In the genomic region with DNA sequence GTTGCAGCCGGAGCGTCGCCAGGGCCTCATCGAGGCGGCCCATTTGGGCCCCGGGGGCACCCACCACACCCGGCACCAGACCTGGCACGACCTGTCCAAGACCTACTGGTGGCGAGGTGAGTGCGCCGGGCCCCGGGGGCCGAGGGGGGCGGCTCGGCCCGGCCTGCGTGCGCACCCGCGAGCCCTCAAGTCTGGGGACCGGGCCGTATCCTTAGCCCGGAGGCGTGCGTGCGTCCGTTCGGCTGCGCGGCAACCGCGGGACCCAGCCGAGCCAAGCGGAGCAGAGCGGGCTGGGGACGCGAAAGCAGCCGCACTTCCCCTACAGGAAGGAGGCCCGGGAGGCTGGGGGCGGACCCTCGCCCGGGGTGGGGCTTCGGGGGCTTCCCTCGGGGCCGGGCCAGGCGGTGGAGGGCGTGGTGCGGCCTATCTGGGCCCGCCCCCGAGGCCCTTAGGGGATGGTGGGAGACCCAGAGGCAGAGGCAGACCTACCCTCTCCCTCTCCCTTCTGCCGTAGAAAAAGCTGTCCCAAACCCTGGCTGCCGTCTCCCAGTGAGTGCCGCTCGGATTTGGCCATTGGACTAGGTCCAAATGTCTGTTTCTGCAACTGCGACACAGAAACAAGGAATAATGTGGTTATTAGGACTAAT, we compare ENCODE assay signal across 8 mouse cellular contexts. TPM values are rescaled to one million over a fixed set of nuclear protein-coding genes. Genes with fewer than 3 reads are reported as not detected.
DNase-seq lines count a peak whose midpoint lies in the region; ATAC-seq and TF ChIP-seq lines count a peak whose summit lies in the region.

No protein-coding gene starts in this region.

- H3K4me3 ChIP-seq in MEL (ENCODE audit: control insufficient read depth in 1 of 2, insufficient read depth in 1 of 2, low read depth in 2 of 2, low read length in 2 of 2), result peak overlapping the region; percentile 67 to 71
- H3K4me3 ChIP-seq in cerebellum, adult 2 months (replicated peaks; ENCODE audit: insufficient read depth, low read depth, low read length), result peak overlapping the region; percentile 73
- H3K4me3 ChIP-seq in lung, embryonic 16.5 days (ENCODE audit: low read length), result peak overlapping the region; percentile 84

- TF ChIP-seq POLR2A in MEL (IDR thresholded peaks at IDR 0.05; ENCODE audit: control insufficient read depth in 1 of 2, insufficient read depth in 1 of 2, low read depth in 1 of 2, low read length in 2 of 2, poor library complexity in 1 of 2), result peak; percentile 10 to 29; a peak in 1 of 4 replicates
- peak; percentile 24; the same call in 1 of the 2 replicates for TF ChIP-seq POLR2A in cerebellum, adult 2 months (IDR thresholded peaks at IDR 0.05; ENCODE audit: borderline replicate concordance, insufficient read depth, low read length)

- H3K27ac ChIP-seq in MEL (ENCODE audit: control insufficient read depth, low read depth, low read length), result peak overlapping the region; percentile 48
- H3K27ac ChIP-seq in cerebellum, adult 2 months (ENCODE audit: insufficient read depth, low read length), result peak overlapping the region; percentile 84
- peak overlapping the region; percentile 91 for H3K27ac ChIP-seq in lung, embryonic 16.5 days (ENCODE audit: low read length)

- peak overlapping the region; percentile 77 for H3K9ac ChIP-seq in MEL (ENCODE audit: control insufficient read depth, low read depth, low read length, poor library complexity, severe bottlenecking)
- H3K9ac ChIP-seq in lung, embryonic 16.5 days (ENCODE audit: low read length), result peak overlapping the region; percentile 97

- no peak for TF ChIP-seq CTCF in MEL (IDR thresholded peaks at IDR 0.05 in 2 of 3, conservative IDR thresholded peaks at IDR 0.05 in 1 of 3; ENCODE audit: control insufficient read depth in 1 of 3, insufficient read depth in 1 of 3, low read depth in 2 of 3, low read length in 3 of 3, poor library complexity in 1 of 3, severe bottlenecking in 1 of 3)
- TF ChIP-seq CTCF in cerebellum, adult 2 months (IDR thresholded peaks at IDR 0.05; ENCODE audit: borderline replicate concordance, insufficient read depth, low read depth, low read length), result no peak

- peak; percentile 91 for DNase-seq in MEL (ENCODE audit: low read depth, low spot score)
- peak; percentile 72 to 74 for DNase-seq in cerebellum, adult 2 months
- DNase-seq in forelimb bud, embryonic 11.5 days (ENCODE audit: low read depth, low spot score), result peak; percentile 74
- DNase-seq in layer of hippocampus, adult 9-11 months, result peak; percentile 90
- peak; percentile 86 for DNase-seq in ovary, adult 18-20 months (ENCODE audit: low spot score)
- peak; percentile 92 for DNase-seq in thymus, postnatal 10 days (ENCODE audit: low spot score in 2 of 2)

- peaks cover 50% of the 10 kb centered on the region for H3K79me2 ChIP-seq in MEL (ENCODE audit: control insufficient read depth, insufficient read depth, low read length, poor library complexity)

- TF ChIP-seq EP300 in MEL (IDR thresholded peaks at IDR 0.05; ENCODE audit: low read depth in 1 of 2, low read length in 2 of 2), result no peak

- no peak for TF ChIP-seq RAD21 in MEL (IDR thresholded peaks at IDR 0.05; ENCODE audit: low read depth, low read length)

- peaks cover 4 to 22% of the 10 kb centered on the region in 2 experiments for H3K4me1 ChIP-seq in MEL (ENCODE audit: control insufficient read depth in 1 of 2, insufficient read depth in 2 of 2, low read length in 2 of 2)
- no peaks in the 10 kb centered on the region for H3K4me1 ChIP-seq in cerebellum, adult 2 months (ENCODE audit: control insufficient read depth, insufficient read depth, low read length)
- peaks cover 18% of the 10 kb centered on the region for H3K4me1 ChIP-seq in lung, embryonic 16.5 days (replicated peaks; ENCODE audit: control insufficient read depth, insufficient read depth, low read length)

- WGBS in cerebellum, adult 2 months, result under 1% methylated on average over 54 of the region's 55 CpGs
- WGBS in lung, embryonic 16.5 days, result 0% methylated on average over 52 of the region's 55 CpGs

- H3K36me3 ChIP-seq in MEL (ENCODE audit: control insufficient read depth in 1 of 2, insufficient read depth in 2 of 2, low read length in 2 of 2), result peaks cover 26 to 49% of the 10 kb centered on the region in 2 experiments
- H3K36me3 ChIP-seq in lung, embryonic 16.5 days (ENCODE audit: control insufficient read depth, insufficient read depth, low read length), result peaks cover 29% of the 10 kb centered on the region

- peak overlapping the region; percentile 64 for H3K4me2 ChIP-seq in lung, embryonic 16.5 days (ENCODE audit: low read depth, low read length)

- peak; percentile 71 to 75 for ATAC-seq in hematopoietic stem cell, adult 5-6 weeks (replicated peaks in 1 of 2; ENCODE audit: insufficient read depth in 1 of 2, low FRiP score in 2 of 2, low TSS enrichment in 1 of 2, low read depth in 1 of 2, poor library complexity in 2 of 2, severe bottlenecking in 2 of 2)
- ATAC-seq in lung, embryonic 16.5 days (ENCODE audit: low read depth), result peak; percentile 93

- no peaks in the 10 kb centered on the region for H3K27me3 ChIP-seq in MEL (ENCODE audit: control insufficient read depth in 1 of 2, insufficient read depth in 2 of 2, low read length in 2 of 2)
- no peaks in the 10 kb centered on the region for H3K27me3 ChIP-seq in cerebellum, adult 2 months (ENCODE audit: control insufficient read depth, insufficient read depth, low read length)
- H3K27me3 ChIP-seq in lung, embryonic 16.5 days (ENCODE audit: control insufficient read depth, insufficient read depth, low read depth, low read length), result no peaks in the 10 kb centered on the region

- H3K9me3 ChIP-seq in MEL (replicated peaks; ENCODE audit: insufficient read depth, low read length), result no peaks in the 10 kb centered on the region
- no peaks in the 10 kb centered on the region for H3K9me3 ChIP-seq in lung, embryonic 16.5 days (ENCODE audit: control insufficient read depth, low read length)

TF ChIP-seq in MEL, 35 proteins besides CTCF, POLR2A, EP300 and RAD21:
- TF ChIP-seq SMC3 (IDR thresholded peaks at IDR 0.05; ENCODE audit: low read depth, low read length), result no peak
- TF ChIP-seq ZKSCAN1 (IDR thresholded peaks at IDR 0.05; ENCODE audit: low read depth, low read length), result no peak
- peak; percentile 41; the same call in 1 of the 2 replicates for TF ChIP-seq NELFE (IDR thresholded peaks at IDR 0.05; ENCODE audit: low read depth, low read length)
- TF ChIP-seq MAFK (IDR thresholded peaks at IDR 0.05; ENCODE audit: borderline replicate concordance, low read depth, low read length), result no peak
- no peak for TF ChIP-seq CHD2 (IDR thresholded peaks at IDR 0.05; ENCODE audit: low read length)
- TF ChIP-seq TBP (IDR thresholded peaks at IDR 0.05; ENCODE audit: low read depth, low read length), result no peak
- peak; percentile 68 for TF ChIP-seq HCFC1 (IDR thresholded peaks at IDR 0.05; ENCODE audit: low read depth, low read length)
- TF ChIP-seq MAX (IDR thresholded peaks at IDR 0.05; ENCODE audit: low read length), result no peak
- no peak for TF ChIP-seq RCOR1 (IDR thresholded peaks at IDR 0.05; ENCODE audit: low read depth, low read length)
- TF ChIP-seq ELF1 (IDR thresholded peaks at IDR 0.05; ENCODE audit: low read depth, low read length), result no peak
- TF ChIP-seq GATA1 (IDR thresholded peaks at IDR 0.05; ENCODE audit: low read depth, low read length), result no peak

RNA-seq across cellular contexts. Expression of a gene that starts 0.7 kb away (rescaled TPM):
- total RNA-seq in MEL (2012; rRNA removed), result 17.6 and 19.0 TPM in 2 replicates
- 10 to 100 TPM in 1 of 2 experiments, not detected in 1; 12.5 TPM for polyA plus RNA-seq in MEL (2012; ENCODE audit: insufficient read depth in 1 of 2, insufficient read length in 2 of 2, low read depth in 1 of 2, low replicate concordance in 2 of 2, missing spikeins in 1 of 2)
- polyA plus RNA-seq in cerebellum, adult 2 months (2012; rRNA removed), result 25.5 and 27.5 TPM in 2 replicates
- 55.8 and 62.2 TPM in 2 replicates for total RNA-seq in hematopoietic stem cell, adult 5-6 weeks (2017)
- polyA plus RNA-seq in lung, embryonic 16.5 days (2015; fragmentation: Nextera tagmentation; extraction: Ambion mirVana), result 18.3 and 18.7 TPM in 2 replicates

RNA-seq across cellular contexts. Expression of a gene that starts 8.3 kb away (rescaled TPM):
- total RNA-seq in MEL (2012; rRNA removed), result 1,495 and 1,552 TPM in 2 replicates
- polyA plus RNA-seq in MEL (2012; ENCODE audit: insufficient read depth in 1 of 2, insufficient read length in 2 of 2, low read depth in 1 of 2, low replicate concordance in 2 of 2, missing spikeins in 1 of 2), result 100 to 1,000 TPM in 1 of 2 experiments, not detected in 1; 132 TPM
- polyA plus RNA-seq in cerebellum, adult 2 months (2012; rRNA removed), result 411 and 431 TPM in 2 replicates
- total RNA-seq in hematopoietic stem cell, adult 5-6 weeks (2017), result 1,524 and 1,673 TPM in 2 replicates
- 682 and 760 TPM in 2 replicates for polyA plus RNA-seq in lung, embryonic 16.5 days (2015; fragmentation: Nextera tagmentation; extraction: Ambion mirVana)

RNA-seq across cellular contexts. Expression of a gene that starts 39.7 kb away (rescaled TPM):
- total RNA-seq in MEL (2012; rRNA removed), result 11.1 and 12.9 TPM in 2 replicates
- polyA plus RNA-seq in MEL (2012; ENCODE audit: insufficient read depth in 1 of 2, insufficient read length in 2 of 2, low read depth in 1 of 2, low replicate concordance in 2 of 2, missing spikeins in 1 of 2), result 10 to 100 TPM in 1 of 2 experiments, not detected in 1; 10.7 TPM
- 9.9 and 11.5 TPM in 2 replicates for polyA plus RNA-seq in cerebellum, adult 2 months (2012; rRNA removed)
- total RNA-seq in hematopoietic stem cell, adult 5-6 weeks (2017), result 35.1 and 37.8 TPM in 2 replicates
- 9.8 and 11.0 TPM in 2 replicates for polyA plus RNA-seq in lung, embryonic 16.5 days (2015; fragmentation: Nextera tagmentation; extraction: Ambion mirVana)

RNA-seq across cellular contexts. Expression of a gene that starts 55.2 kb away (rescaled TPM):
- 70.9 and 79.1 TPM in 2 replicates for total RNA-seq in MEL (2012; rRNA removed)
- polyA plus RNA-seq in MEL (2012; ENCODE audit: insufficient read depth in 1 of 2, insufficient read length in 2 of 2, low read depth in 1 of 2, low replicate concordance in 2 of 2, missing spikeins in 1 of 2), result 100 to 1,000 TPM in 1 of 2 experiments, 10 to 100 TPM in 1; 88.5 to 128 TPM
- 122 and 134 TPM in 2 replicates for polyA plus RNA-seq in cerebellum, adult 2 months (2012; rRNA removed)
- 120 and 153 TPM in 2 replicates for total RNA-seq in hematopoietic stem cell, adult 5-6 weeks (2017)
- 207 and 226 TPM in 2 replicates for polyA plus RNA-seq in lung, embryonic 16.5 days (2015; fragmentation: Nextera tagmentation; extraction: Ambion mirVana)

Comparison
In these comparisons a context has a peak if more than half of its experiments do, and no peak if none do; other contexts are left out.
1. Peak in every context shown above with its lines: DNase-seq, ATAC-seq, H3K4me3 ChIP-seq and H3K27ac ChIP-seq.